Mouse (Mus musculus) ovary, postnatal 10 days (tissue): ENCODE data around the gene Tdp2.

Experiments
- DNase-seq: peaks from one replicate; pipeline ENCODE4 v3.0.0; 2022; ENCODE audit warnings: low spot score

Tdp2 gene

DNA sequence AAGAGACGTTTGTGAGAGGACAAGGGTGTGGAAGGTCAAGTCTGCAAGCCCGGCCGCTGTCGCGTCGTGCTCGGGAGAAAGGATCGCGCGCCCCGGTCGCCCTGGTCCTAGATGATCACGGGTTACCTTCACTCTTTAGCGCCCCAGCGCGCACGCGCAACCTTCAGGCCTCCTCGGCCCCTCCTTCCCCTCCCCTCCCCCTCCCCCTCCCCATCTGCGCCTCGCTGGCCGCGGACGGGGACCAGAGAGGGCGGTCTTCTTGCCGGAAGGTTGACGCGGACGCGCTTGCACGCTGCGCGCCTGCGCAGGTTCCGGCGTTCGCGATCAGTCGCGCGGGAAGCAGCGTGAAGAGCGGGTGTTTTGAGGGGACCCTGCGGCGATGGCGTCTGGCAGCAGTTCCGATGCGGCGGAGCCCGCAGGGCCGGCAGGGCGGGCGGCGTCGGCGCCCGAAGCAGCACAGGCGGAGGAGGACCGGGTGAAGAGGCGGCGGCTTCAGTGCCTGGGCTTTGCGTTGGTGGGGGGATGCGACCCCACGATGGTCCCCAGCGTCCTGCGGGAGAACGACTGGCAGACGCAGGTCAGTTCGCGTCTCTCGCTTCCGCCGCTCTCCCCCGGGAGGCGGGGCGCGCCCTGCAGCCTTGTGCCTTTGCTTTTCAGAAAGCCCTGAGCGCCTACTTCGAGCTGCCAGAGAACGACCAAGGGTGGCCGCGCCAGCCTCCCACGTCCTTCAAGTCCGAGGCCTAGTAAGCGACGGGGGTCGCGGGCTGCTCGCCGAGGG lies at the start of gene Tdp2, which contains the start of gene Acot13:
TSS of gene Tdp2 (plus strand) at position 327 of the 778 bp plus-strand sequence.
TSS of gene Acot13 (minus strand) at position 188 of the 778 bp plus-strand sequence.
- DNase-seq = peak; percentile 86

DNA sequence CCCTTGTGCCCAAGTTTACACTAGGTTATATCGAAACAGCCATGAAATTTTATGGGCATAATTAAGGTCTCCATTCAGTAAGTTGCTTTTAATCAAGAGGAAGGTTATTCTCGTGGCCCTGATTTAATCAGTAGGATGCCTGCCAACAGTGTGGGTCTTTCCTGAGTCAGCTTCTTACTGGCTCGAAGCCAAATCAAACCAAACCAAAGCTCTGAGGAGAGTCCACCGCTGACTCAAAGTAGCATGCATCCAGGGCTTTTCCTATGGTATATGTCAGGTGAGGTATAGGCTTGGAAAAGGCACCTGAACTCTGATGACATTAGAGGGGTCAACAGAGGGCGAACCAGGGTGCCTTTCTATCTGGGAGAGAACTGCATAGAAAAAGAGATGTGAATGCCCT lies 49.6 kb upstream of the Tdp2 start:
- no peak for DNase-seq

DNA sequence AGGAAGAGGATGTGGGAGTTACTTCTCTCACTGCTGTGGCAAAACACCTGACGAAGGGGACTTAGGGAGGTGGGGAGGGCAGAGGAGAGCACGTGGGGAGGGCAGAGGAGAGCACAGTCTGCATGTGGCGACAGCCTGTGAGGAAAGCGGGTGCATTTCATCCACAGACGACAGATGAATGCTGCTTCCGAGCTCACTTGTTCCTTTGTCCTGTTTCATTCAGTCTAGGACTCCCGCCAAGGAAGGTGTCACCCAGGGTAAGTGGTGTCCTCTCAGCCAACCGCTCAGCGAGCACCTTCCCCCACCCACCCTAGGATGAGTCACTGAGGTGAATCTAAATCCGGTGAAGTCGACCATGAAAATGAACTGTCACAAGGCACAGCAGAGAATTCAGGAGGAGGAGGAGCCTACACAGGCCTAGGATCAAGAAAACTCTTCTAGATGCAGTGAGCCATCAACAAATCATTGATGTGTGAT lies 45.4 kb upstream of the Tdp2 start:
- DNase-seq = no peak

DNA sequence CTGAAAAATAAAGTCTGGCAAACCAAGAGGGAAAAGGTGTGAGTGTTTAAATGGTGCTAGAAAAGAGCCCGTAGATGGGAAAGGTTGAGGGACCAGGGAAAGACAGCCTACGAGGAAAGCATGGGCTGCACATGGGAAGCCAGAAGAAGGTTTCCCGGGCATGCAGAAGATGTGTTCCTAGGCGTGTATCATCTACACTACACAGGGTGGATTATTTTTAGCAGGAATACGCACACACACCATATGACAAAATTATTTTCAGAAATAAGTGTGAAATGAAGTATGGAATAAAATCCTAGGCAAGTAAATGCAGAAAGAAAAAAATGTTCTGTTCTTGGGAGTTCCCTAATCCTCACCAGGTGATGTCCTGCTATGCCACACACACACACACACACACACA lies 44.0 kb upstream of the Tdp2 start:
- no peak for DNase-seq

DNA sequence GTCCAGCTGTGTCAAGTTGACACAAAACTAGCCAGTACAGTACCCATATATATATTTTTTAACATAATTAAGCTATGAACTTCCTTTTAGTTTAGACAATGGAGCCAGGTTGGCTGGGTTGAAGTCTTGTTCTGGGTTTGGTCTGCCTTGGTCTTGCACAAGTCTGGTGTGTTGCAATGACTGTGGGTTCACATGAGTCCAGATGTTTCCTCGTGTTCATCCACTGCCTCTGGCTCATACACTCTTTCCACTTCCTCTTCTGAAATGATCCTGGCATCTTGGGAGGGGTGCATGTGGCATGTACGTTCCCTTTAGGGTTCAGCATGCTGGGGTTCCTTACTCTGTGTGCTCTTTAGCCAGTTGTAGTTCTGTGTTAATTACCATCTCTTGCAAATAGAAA lies 40.1 kb upstream of the Tdp2 start:
- DNase-seq = no peak

DNA sequence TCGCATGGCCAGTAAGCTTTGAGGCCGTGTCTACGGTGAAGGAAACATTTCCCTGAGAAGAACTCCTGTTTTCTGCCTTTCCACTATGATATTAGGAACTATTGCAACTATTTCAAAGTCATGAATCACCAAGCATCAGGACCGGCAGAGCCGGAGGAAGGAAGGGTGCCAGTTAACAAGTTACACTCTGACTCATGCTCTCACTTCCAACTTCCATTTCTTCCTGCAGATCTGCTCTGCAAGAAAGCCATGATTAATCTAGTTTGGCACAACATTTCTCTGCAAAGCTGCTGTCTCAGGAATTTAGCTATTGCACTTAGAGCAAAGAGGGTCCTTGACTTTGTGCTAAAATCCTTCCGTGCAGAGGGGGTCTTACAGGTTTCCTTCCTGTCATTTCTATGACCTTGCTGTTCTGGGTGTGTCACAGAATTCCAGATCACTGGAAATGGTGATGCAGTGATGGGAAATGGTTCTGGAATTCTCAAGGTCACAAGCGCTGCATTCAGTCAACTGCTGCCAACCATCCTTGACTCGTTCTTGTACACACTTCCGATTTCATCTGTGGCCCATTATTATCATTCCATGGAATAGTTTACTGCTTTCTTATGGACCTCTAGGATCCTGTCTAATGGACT lies 39.0 kb upstream of the Tdp2 start:
- DNase-seq = no peak

DNA sequence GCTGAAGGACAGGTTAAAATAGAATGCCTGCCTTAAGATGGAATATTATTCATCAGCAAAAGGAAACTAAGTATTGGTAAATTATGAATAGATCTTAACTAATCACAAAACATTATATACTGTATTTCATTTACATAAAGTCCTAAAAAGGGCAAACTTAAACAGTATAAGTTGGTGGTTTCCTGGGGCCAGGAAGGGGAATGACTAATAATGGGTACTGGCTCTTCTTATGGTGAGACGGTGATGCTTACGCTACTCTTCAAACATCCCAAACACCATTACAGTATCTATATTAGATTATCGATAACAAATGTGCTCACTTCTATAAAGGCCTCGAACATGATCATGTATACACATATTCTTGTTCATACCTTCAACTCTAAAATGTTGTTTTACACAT lies 32.8 kb upstream of the Tdp2 start:
- DNase-seq = no peak

DNA sequence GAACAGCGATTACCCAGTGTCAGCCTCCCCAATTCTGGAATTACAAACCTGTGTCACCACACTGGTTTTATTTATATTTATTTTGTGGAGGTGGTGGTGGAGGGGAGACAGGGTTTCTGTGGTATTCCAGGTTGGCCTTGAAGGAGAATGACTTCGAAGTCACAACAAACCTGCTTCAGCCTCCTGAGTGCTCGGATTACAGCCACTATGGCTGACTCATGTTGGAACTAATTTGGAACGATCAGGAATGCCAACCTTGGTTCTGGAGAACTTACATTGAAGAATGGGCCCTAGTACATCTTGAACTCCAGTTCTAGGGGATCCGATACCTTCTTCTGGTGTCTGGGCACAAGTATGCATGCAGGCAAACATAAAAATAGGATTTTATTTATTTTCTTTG lies 32.1 kb upstream of the Tdp2 start:
- no peak for DNase-seq

DNA sequence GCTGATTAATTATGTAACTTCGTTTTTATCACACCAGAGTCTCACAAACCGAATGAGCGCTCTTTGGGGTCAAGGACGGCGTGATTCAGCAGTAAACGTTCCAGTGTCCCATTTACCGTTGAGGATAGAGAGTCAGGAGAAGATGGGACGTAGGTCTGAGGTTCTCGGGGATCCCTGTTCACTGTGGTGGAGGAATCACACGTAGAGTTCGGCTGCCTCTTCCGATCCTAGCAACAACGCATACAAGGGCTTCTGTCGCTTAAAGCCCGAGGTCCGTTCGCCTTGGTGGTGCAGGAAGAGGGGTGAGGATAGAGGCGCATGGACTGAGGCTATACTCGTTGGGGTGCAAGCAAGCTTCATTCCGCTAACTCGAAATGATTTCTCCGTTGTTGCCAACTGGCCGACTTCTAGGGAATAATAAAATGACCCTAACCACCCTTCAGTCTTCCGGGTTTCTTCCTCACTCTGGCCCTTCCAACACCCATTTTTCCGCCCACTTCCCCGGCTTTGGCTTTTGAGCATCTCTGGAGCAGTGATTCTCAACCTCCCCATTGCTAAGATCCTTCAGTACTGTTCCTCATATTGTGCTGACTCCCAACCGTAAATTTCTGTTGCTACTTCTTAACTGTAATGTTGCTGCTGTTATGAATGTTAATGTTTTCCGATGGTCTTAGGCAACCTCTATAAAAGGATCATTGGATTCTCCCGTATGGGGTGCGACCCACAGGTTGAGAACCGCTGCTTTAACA lies 31.4 kb upstream of the Tdp2 start:
- peak; percentile 23 for DNase-seq

DNA sequence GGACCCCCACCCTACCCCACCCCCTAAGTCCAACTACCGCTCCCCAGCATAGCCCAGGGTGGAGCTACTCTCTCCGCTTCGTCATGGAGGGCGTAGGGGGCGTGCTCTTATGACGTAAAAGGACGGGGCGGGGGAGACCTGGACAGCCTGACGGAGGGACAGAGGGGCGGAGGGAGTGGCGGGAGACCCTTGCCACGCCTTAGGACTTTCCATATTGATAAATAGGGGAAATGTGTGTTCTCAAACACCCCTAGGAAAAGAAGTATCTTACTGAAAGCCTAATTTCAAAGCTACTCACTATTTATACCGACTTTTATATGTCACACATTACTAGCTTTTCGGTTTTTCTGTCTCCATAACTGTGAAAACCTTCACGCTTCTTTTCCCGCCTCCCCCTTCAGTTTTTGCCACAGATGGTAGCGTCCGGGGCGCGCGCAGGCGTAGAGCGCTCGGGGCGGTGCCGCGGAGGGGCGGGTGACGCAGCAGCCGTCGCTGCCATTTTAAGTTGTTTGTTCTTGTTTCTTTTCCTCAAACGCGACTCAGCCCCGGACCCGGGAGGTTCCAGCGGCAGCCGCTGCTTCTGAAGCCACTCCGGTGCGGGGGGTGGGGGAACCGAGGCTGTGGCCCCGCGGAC lies 30.7 kb upstream of the Tdp2 start:
- peak; percentile 97 for DNase-seq

DNA sequence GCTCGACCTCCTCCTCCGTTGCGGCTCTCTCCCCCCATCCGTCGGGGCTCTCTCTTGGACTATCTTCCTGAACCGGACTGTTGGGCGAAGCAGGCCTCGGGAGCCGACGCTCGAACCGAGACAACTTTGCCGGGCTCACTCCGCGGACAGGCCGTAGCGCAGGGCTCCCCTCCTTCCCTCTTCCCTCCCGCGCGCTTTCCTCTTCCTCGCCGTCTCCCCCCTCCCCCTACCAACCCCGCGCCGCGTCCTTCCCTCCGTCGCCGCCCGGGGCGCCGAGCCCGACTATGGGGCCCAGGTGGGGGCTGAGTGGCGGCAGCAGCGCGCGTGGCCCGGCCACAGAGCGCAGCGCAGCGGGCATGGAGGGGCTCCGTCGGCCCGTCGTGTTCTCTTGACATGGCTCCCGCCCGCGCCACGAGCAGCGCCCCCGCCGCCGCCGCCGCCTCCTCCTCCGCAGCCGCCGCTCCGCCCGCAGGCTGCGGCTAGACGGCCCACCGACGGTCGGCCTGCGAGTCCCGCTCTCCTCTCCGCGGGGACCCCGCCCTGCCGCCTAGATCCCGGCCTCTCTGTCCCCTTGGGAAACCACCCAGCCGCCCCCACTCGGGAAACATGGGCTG lies 30.1 kb upstream of the Tdp2 start, which contains the start of gene BC005537:
TSS of gene BC005537 (plus strand) at position 350 of the 614 bp plus-strand sequence.
- peak; percentile 26 for DNase-seq

DNA sequence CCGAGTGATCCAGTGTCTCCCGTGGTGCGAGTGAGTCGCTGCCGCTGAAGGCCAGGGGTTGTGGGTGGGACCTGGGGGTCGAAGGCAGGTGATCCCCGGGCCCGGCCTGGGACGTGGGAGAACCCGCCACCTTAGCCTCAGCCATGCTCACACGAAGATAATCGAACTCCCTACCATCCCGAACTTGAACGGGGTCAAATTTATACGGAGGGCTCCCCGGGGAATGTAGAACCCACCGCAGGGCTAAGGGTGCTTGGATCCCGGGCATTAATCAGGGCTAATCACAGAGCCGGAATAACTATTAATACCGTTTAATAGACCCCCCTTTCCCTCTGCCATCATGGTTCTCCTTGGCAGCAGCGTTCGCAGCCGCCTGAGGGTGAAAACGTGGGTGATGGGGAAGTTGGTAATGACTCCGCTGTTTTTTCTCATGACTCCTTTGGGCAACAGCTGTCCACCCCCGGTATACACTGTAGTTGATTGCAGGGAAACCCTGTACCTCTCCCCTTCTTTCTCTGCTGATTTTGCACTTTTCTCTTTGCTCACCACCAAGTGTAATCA lies 29.3 kb upstream of the Tdp2 start:
- DNase-seq = peak; percentile 8

DNA sequence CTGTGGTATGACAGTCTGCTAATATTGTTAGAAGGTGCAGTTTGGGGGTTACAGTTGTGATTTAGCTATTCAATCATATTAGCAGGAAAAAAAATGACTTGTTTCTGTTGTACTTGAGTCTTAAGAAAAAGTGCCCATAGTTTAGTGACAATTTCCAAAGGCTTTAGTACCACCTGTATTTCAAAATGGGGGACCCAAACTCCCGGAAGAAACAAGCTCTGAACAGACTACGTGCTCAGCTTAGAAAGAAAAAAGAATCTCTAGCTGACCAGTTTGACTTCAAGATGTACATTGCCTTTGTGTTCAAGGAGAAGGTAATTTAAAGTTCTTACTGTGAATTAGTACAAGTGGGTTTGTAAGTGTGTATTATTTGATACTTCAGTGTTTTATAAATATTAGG lies 28.3 kb upstream of the Tdp2 start:
- no peak for DNase-seq

DNA sequence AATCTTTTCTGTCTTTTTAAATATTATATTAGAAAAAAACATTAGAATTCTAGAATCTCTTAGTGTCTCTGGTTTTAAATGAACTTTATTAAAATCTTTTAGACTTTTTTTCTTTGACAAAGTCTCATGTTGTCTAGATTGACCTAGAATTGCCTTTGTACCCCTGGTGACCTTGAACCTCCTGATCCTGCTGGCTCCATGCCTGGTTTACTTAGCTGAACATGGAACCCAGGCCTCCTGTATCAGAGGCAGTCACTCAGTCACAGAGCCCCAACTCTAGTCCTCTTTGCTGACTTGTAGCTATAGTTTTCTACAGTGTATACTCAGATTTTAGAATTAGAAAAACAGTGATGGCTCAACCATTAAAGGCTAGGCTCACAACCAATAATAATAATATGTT lies 25.4 kb upstream of the Tdp2 start:
- no peak for DNase-seq

DNA sequence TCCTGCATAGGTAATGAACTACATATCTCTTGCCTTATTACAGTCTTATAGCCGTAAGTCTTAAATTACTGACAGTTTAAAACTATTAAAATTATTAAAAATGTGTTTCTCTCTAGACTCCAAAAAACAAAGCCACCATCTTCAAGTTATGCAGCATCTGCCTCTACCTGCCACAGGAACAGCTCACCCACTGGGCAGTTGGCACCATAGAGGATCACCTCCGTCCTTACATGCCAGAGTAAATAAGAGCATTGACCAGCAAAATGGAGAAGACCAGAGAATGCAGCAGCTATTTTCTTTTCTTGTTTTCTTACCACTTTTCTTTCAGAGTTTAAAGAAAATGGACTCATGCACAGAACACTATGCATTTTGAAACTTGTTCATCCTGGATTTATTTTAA lies 19.0 kb upstream of the Tdp2 start:
- no peak for DNase-seq

DNA sequence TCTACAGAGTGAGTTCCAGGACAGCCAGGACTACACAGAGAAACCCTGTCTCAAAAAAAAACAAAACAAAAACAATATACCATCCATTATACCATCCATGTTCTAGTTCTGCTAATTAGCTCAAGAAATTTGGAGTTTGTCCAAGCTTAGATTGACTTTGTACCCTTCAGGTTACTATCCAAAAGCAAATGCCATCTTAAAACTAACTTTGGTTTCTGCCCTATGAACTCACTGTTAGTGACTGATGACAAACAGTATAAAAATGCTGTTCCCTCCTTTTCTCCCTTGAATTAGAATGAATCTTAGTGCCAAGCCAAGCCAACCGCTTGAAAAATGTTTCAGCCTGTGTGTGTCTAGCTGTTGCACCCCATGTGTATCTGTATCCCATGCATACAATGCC lies 16.9 kb upstream of the Tdp2 start:
- DNase-seq = no peak

DNA sequence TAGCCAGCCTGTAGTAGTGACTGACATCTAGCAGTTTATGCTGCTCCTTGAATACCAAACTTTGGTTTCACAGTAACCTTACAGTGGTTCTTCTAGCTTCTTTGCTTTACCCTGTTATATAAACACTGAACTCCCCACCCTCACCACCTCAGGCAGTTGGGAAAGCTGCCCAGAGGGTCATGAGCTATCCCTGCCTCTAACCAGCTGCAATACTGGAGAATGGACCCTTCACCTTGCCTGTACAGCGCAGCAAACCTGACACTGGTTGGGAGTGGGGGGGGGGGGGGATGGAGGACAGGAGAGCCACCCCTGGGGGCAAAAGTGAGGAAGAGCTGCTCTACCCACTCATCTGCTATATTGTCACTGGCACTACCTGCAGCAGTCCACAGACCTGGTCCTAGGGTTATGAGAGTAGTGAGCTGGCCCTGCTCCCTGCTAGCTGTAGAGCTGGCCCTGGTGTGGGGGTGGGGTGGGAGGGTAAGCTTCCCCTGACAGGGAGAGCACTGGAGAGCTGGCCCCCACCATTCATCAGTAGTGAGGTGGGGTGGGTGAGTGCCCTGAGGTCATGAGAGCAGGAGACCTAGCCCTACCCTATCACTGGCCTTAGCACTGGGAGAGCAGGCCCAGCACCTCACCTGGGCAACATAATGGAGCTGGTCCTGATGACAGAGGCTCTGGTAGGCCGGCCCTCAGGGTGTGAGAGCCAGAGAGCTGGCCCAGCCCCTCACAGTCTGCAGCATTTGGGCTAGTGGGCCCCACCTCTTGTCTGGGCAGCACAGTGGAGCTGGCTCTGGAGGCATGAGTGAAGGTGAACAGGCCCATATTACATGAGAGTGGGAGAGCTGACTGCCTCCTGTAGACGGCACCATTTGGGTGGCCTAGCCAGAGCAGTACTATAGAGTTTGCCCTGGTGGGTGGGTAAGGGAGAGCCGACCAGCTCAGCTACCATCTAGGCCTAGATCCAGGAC lies 15.1 kb upstream of the Tdp2 start:
- DNase-seq = no peak

DNA sequence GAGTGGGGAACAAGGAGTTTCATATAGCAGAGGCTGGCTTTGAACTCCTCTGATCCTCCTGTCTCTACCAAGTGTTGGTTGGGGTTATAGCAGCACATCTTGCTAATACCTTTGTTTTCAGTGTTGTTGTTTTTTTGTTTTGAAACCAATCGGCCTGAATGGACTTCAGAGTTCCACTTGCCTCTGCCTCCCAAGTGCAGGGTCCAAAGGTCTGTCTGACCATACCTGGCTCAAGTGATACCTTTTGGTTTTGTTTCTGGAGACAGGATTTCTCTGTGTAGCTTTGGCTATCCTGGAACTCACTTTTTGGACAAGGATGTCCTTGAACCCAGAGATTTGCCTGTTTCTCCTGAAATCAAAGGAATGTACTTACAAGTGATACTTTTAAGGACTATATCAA lies 11.5 kb upstream of the Tdp2 start:
- no peak for DNase-seq

DNA sequence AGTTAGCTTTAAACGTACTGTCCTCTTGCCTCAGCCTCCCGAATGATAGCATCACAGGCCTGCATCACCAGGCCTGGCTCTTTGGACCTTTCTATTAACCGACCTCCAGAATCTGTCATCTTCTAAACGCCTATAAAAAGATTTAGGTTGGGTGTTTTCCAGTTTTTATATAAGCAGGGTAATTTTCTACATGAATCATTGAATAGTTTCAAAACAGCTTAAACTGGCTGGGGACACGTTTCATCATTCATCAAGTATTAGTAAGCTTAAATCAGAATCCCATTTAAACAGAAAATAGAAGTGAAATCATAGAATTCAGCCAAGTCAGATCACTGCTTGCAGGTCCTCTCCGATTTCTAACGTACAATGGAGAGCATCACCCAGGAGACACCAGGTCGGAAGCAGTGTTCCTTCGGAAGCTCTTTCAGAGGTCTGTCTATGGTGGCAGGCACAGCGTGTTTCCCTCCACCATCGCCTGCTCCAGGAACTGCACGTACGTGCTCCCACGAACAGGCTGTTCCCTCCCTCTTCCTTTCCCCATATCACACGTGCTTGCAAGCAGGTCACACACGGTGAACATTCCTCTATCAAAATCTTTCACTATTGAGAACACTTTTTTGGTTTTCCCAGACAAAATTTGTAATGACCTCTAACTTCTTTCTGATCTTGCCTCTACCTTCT lies 8.7 kb upstream of the Tdp2 start:
- no peak for DNase-seq

DNA sequence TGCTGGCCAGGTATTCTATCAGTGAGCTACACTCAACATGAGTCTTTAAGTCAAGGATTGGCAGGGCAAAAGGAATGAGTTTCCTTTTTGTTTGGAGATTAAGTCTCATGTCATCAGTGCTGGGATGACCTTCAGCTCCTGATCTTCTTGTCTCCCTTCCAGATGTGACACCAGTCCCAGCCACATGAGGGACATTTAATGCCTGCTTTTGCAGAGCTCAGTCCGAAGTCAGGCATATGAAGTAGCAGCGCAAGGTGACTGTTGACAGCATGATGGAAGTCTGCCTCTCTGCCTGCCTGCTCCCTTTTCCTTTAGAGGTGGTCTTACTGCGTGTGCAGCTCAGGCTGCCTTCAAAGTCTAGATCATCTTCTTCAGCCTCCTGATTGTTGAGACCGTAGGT lies 6.8 kb upstream of the Tdp2 start:
- DNase-seq = no peak
